ENCODE assay signal across 9 mouse cellular contexts in genomic region chr1:118935518-118935917, GRCm38 (mm10).
A peak's percentile ranks its signal among the peaks of the same experiment; 100 is the strongest.
DNase-seq lines count a peak whose midpoint lies in the region; ATAC-seq and TF ChIP-seq lines count a peak whose summit lies in the region.
"Had no signal": no experiment of that assay in that cellular context is flagged by ENCODE, and none has a peak within 500 bp of the region (broad histone marks: within the 10 kb centered on the region; RNA-seq: fewer than 3 reads in every experiment).

No protein-coding gene starts in this region.

- 0 out of 4 replicates have a peak overlapping the region, but pooled peaks have one; percentile 20 to 31 for H3K27ac ChIP-seq in heart, embryonic 14.5 days (replicated peaks in 1 of 2; ENCODE audit: control insufficient read depth in 1 of 2, insufficient read depth in 1 of 2, low read depth in 2 of 2, low read length in 2 of 2)
- peak overlapping the region; percentile 18; the same call in 1 of the 2 replicates for H3K27ac ChIP-seq in lung, embryonic 15.5 days
- H3K27ac ChIP-seq in embryonic facial prominence, embryonic 14.5 days (replicated peaks; ENCODE audit: low read depth, low read length), result 0 out of 2 replicates have a peak overlapping the region, but pooled peaks have one; percentile 30
- peak overlapping the region; percentile 52 for H3K27ac ChIP-seq in limb, embryonic 15.5 days

- no peak for TF ChIP-seq CTCF in lung, adult 2 months (IDR thresholded peaks at IDR 0.05; ENCODE audit: insufficient read depth, low read length)

- no peak overlapping the region for H3K9ac ChIP-seq in heart, embryonic 14.5 days (ENCODE audit: low read length)
- no peak overlapping the region for H3K9ac ChIP-seq in lung, embryonic 15.5 days
- no peak overlapping the region for H3K9ac ChIP-seq in embryonic facial prominence, embryonic 14.5 days (ENCODE audit: low read depth, low read length)
- H3K9ac ChIP-seq in limb, embryonic 15.5 days, result no peak overlapping the region

- H3K36me3 ChIP-seq in heart, embryonic 14.5 days (ENCODE audit: control insufficient read depth, insufficient read depth, low read length), result no peaks in the 10 kb centered on the region
- H3K36me3 ChIP-seq in lung, embryonic 15.5 days, result no peaks in the 10 kb centered on the region
- H3K36me3 ChIP-seq in embryonic facial prominence, embryonic 14.5 days (ENCODE audit: control insufficient read depth, insufficient read depth, low read length), result 0 out of 2 replicates have a peak, but pooled peaks cover 4% of the 10 kb centered on the region
- H3K36me3 ChIP-seq in limb, embryonic 15.5 days, result 0 out of 2 replicates have a peak, but pooled peaks cover 3% of the 10 kb centered on the region

- ATAC-seq in heart, embryonic 14.5 days (ENCODE audit: insufficient number of reproducible peaks, insufficient read depth, low FRiP score, low read depth), result no peak
- no peak for ATAC-seq in lung, embryonic 15.5 days (ENCODE audit: borderline replicate concordance, extremely low read depth, low FRiP score, low TSS enrichment)
- no peak for ATAC-seq in embryonic facial prominence, embryonic 14.5 days (ENCODE audit: low read depth)
- ATAC-seq in limb, embryonic 15.5 days (ENCODE audit: insufficient number of reproducible peaks, low FRiP score, low TSS enrichment, low read depth), result no peak

- TF ChIP-seq POLR2A in lung, adult 2 months (IDR thresholded peaks at IDR 0.05; ENCODE audit: borderline replicate concordance, extremely low read depth, low read depth, low read length), result no peak

- H3K4me2 ChIP-seq in heart, embryonic 14.5 days (ENCODE audit: low read length), result no peak overlapping the region
- no peak overlapping the region for H3K4me2 ChIP-seq in lung, embryonic 15.5 days
- no peak overlapping the region for H3K4me2 ChIP-seq in embryonic facial prominence, embryonic 14.5 days (ENCODE audit: low read depth, low read length)
- H3K4me2 ChIP-seq in limb, embryonic 15.5 days, result no peak overlapping the region

- 61% methylated on average over 6 of the region's 6 CpGs for WGBS in heart, embryonic 14.5 days
- WGBS in lung, embryonic 15.5 days, result 54% methylated on average over 6 of the region's 6 CpGs
- WGBS in lung, adult 2 months, result 65% methylated on average over 6 of the region's 6 CpGs
- 36% methylated on average over 6 of the region's 6 CpGs for WGBS in embryonic facial prominence, embryonic 14.5 days
- WGBS in limb, embryonic 15.5 days, result 27% methylated on average over 6 of the region's 6 CpGs

- DNase-seq in heart, adult 18-20 months, result no peak
- no peak for DNase-seq in lung, adult 2 months
- peak; percentile 58 for DNase-seq in embryonic facial prominence, embryonic 14.5 days (ENCODE audit: low spot score)
- DNase-seq in cerebellum, postnatal 14 days, result no peak
- DNase-seq: gastrocnemius, postnatal 14 days; thymus, adult 18-20 months had no signal

- no peaks in the 10 kb centered on the region for H3K27me3 ChIP-seq in heart, embryonic 14.5 days (ENCODE audit: control insufficient read depth, insufficient read depth, low read length)
- H3K27me3 ChIP-seq in lung, embryonic 15.5 days, result peaks cover 3% of the 10 kb centered on the region; the same call in 1 of the 2 replicates
- H3K27me3 ChIP-seq in embryonic facial prominence, embryonic 14.5 days (replicated peaks; ENCODE audit: control insufficient read depth, insufficient read depth, low read length), result no peaks in the 10 kb centered on the region
- H3K27me3 ChIP-seq in limb, embryonic 15.5 days, result no peaks in the 10 kb centered on the region

- H3K4me3 ChIP-seq in heart, embryonic 14.5 days (ENCODE audit: control insufficient read depth in 1 of 2, insufficient read depth in 1 of 2, low read depth in 1 of 2, low read length in 2 of 2), result no peak overlapping the region
- H3K4me3 ChIP-seq in lung, embryonic 15.5 days, result no peak overlapping the region
- no peak overlapping the region for H3K4me3 ChIP-seq in lung, adult 2 months (replicated peaks; ENCODE audit: extremely low read depth, low read depth, low read length)
- no peak overlapping the region for H3K4me3 ChIP-seq in embryonic facial prominence, embryonic 14.5 days (ENCODE audit: low read depth, low read length)
- no peak overlapping the region for H3K4me3 ChIP-seq in limb, embryonic 15.5 days

- peaks cover 22 to 23% of the 10 kb centered on the region in 2 experiments for H3K4me1 ChIP-seq in heart, embryonic 14.5 days (ENCODE audit: control insufficient read depth in 2 of 2, insufficient read depth in 2 of 2, low read length in 2 of 2)
- peaks cover 13% of the 10 kb centered on the region; the same call in 1 of the 2 replicates for H3K4me1 ChIP-seq in lung, embryonic 15.5 days
- H3K4me1 ChIP-seq in lung, adult 2 months (ENCODE audit: control insufficient read depth, insufficient read depth, low read length), result no peaks in the 10 kb centered on the region
- H3K4me1 ChIP-seq in embryonic facial prominence, embryonic 14.5 days (ENCODE audit: control insufficient read depth, insufficient read depth, low read length), result peaks cover 20% of the 10 kb centered on the region
- peaks cover 47% of the 10 kb centered on the region for H3K4me1 ChIP-seq in limb, embryonic 15.5 days

- H3K9me3 ChIP-seq in heart, embryonic 14.5 days (ENCODE audit: control insufficient read depth, low read length), result no peaks in the 10 kb centered on the region
- H3K9me3 ChIP-seq in lung, embryonic 15.5 days, result no peaks in the 10 kb centered on the region
- H3K9me3 ChIP-seq in embryonic facial prominence, embryonic 14.5 days (ENCODE audit: control insufficient read depth, low read length), result no peaks in the 10 kb centered on the region
- no peaks in the 10 kb centered on the region for H3K9me3 ChIP-seq in limb, embryonic 15.5 days
